Mouse (Mus musculus): ENCODE results near the gene Fanci. TPM values are rescaled to one million over a fixed set of nuclear protein-coding genes. Genes with fewer than 3 reads are reported as not detected.

Gene Fanci
- polyA plus RNA-seq, 1 experiment from 2014 or later: 7.1 TPM

DNA sequence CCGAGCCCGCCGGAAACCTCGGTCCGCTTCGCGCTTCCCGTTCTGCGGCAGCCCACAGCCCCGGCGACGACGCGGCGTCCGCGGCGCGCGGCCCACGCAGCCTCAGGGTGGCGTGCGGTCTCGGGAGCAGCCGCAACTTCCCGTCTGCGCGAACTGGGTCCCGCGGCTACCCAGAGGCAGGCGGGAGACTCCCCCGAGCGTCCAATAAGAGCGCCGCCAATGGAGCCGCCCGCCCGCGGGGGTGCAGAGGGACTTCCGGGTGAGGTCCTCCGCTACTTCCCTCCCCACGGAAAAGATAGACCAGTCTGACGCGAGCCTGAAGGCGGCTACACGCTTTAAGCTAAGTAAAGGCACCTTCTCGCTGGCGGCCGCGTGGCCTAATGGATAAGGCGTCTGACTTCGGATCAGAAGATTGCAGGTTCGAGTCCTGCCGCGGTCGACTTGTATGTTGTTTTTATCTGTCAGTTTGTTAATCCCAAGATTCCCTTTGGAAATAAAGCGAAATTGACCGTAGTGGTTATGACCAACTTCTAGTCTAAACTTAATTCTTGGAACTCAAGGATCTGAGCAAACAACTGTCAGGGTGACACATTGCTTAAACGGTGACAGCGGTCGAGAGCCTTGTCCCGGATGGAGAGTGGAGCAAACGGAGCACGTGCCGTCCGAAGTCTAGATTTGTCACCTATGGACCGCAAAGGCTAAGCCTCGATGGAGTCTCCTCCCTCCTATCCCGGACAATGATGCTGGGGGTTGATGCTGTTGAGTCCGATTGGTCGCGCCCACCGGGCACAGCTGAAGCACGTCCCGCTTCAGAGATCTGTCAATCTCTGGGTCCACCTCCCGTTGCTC, 74.5 kb downstream of the Fanci start, which contains the start of gene Polg:
TSS of gene Polg (minus strand) at position 310 of the 849 bp plus-strand sequence.
- Histone ChIP-seq H3K27ac (ENCODE audit: low read length) (peak within 1 kb of the TSS; percentile 89), H3K9me3 (ENCODE audit: control insufficient read depth, low read length) (no peaks in the 10 kb centered on the region), H3K4me3 (ENCODE audit: low read length) (peak within 1 kb of the TSS; percentile 92), H3K27me3 (replicated peaks; ENCODE audit: control insufficient read depth, insufficient read depth, low read length) (no peaks in the 10 kb centered on the region), H3K9ac (ENCODE audit: low read depth, low read length) (peak within 1 kb of the TSS; percentile 93), H3K4me1 (ENCODE audit: control insufficient read depth, insufficient read depth, low read length) (peaks cover 19% of the 10 kb centered on the region), H3K4me2 (ENCODE audit: low read depth, low read length) (peak within 1 kb of the TSS; percentile 95), H3K36me3 (ENCODE audit: control insufficient read depth, insufficient read depth, low read length) (peaks cover 4% of the 10 kb centered on the region; the same call in 1 of the 2 replicates)
- ATAC-seq: peak; percentile 96
- under 1% methylated on average over 70 of the region's 76 CpGs for WGBS

DNA sequence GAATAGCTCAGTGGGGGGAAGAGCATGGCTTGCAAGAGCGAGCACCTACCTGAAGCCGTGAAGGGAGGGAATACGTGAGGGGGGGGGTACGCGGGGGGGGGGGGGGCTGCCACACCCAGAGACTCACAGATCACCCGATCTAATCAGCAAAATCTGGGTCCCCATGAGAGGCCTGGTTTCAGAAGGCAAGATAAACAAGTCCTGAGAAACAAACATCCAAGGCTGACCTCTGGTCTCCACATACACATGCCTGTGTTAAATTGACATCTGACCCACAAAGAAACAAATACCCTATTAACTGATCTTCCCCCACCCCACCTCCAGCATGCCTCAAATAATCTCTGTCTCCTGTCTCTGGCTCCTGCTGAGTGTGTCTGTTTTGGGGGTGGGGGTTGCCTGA, 76.2 kb downstream of the Fanci start:
- Histone ChIP-seq H3K4me2 (ENCODE audit: low read depth, low read length) (peak overlapping the region; percentile 16), H3K27me3 (replicated peaks; ENCODE audit: control insufficient read depth, insufficient read depth, low read length) (no peaks in the 10 kb centered on the region), H3K4me3 (ENCODE audit: low read length) (0 out of 2 replicates have a peak overlapping the region, but pooled peaks have one; percentile 3), H3K9me3 (ENCODE audit: control insufficient read depth, low read length) (0 out of 2 replicates have a peak, but pooled peaks cover 2% of the 10 kb centered on the region), H3K4me1 (ENCODE audit: control insufficient read depth, insufficient read depth, low read length) (peaks cover 17% of the 10 kb centered on the region), H3K27ac (ENCODE audit: low read length) (no peak overlapping the region), H3K36me3 (ENCODE audit: control insufficient read depth, insufficient read depth, low read length) (no peaks in the 10 kb centered on the region), H3K9ac (ENCODE audit: low read depth, low read length) (no peak overlapping the region)
- WGBS: 0% methylated on average over 2 of the region's 6 CpGs
- ATAC-seq: no peak

DNA sequence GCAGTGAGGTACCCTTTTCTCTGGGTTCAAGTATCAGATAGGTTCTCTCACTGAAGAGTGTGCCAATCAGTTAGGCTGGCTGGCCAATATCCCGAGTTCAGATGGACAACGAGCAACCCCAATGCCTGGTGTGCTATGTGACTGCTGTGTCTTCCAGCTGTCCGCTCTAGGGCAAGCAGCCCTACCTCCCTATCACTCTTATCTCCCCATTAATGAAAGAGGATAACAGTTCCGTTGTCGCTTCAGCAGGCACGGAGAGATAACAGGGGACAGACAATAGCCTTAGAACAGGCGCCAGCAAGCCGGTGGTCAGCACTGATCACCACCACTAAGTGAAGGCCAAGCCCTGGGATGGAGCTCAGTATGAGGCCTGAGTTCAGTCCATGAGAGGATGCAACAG, 77.3 kb downstream of the Fanci start:
- H3K9me3 ChIP-seq (ENCODE audit: control insufficient read depth, low read length): 0 out of 2 replicates have a peak, but pooled peaks cover 2% of the 10 kb centered on the region
- WGBS: 53% methylated on average over 8 of the region's 8 CpGs
- no peak overlapping the region for H3K4me2 ChIP-seq (ENCODE audit: low read depth, low read length)
- H3K9ac ChIP-seq (ENCODE audit: low read depth, low read length): no peak overlapping the region
- H3K27ac ChIP-seq (ENCODE audit: low read length): no peak overlapping the region
- ATAC-seq: no peak
- no peaks in the 10 kb centered on the region for H3K27me3 ChIP-seq (replicated peaks; ENCODE audit: control insufficient read depth, insufficient read depth, low read length)
- H3K4me1 ChIP-seq (ENCODE audit: control insufficient read depth, insufficient read depth, low read length): peaks cover 12% of the 10 kb centered on the region
- no peak overlapping the region for H3K4me3 ChIP-seq (ENCODE audit: low read length)
- H3K36me3 ChIP-seq (ENCODE audit: control insufficient read depth, insufficient read depth, low read length): no peaks in the 10 kb centered on the region

DNA sequence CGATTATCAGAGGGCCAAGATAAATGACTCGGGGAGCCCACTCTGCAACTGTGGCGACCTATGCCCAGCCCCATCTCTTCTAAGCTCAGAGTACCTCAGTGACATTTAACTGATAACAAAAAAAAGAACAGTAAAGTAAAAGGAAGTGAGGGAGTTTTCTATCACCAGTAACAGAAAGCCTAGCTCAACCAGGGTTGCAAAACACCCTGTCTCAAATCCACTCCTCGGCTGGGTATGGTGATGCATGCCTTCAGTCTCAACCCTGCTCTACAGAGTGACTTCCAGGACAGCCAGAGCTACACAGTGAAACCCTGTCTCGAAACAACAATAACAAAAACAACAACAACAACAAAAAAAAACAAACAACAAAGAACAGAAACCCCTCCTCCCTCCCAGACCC, 78.0 kb downstream of the Fanci start:
- no peak overlapping the region for H3K4me3 ChIP-seq (ENCODE audit: low read length)
- peaks cover 4% of the 10 kb centered on the region for H3K4me1 ChIP-seq (ENCODE audit: control insufficient read depth, insufficient read depth, low read length)
- H3K9me3 ChIP-seq (ENCODE audit: control insufficient read depth, low read length): 0 out of 2 replicates have a peak, but pooled peaks cover 2% of the 10 kb centered on the region
- no peak for ATAC-seq
- no peak overlapping the region for H3K9ac ChIP-seq (ENCODE audit: low read depth, low read length)
- no peaks in the 10 kb centered on the region for H3K36me3 ChIP-seq (ENCODE audit: control insufficient read depth, insufficient read depth, low read length)
- H3K27me3 ChIP-seq (replicated peaks; ENCODE audit: control insufficient read depth, insufficient read depth, low read length): no peaks in the 10 kb centered on the region
- no peak overlapping the region for H3K4me2 ChIP-seq (ENCODE audit: low read depth, low read length)
- 58% methylated on average over 5 of the region's 5 CpGs for WGBS
- no peak overlapping the region for H3K27ac ChIP-seq (ENCODE audit: low read length)

DNA sequence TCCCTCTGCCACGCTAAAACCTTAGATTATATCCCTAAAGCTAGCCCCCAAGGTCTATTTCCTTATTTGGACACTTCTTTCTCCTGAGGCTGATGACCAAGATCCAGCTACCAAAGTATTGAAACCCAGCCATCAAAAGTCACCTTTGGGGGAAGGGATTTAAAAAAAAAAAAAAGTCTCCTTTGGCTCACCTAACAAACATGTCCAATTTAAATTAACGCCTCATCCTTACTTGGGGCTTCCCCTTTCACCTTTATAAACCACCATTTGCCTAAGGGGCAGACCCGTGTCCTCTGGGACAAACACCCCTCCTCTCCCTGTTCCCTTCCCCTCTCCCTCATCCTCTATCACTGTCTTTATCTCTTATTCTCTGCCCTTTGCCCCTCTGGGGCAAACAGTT, 79.0 kb downstream of the Fanci start:
- H3K27ac ChIP-seq (ENCODE audit: low read length): no peak overlapping the region
- no peaks in the 10 kb centered on the region for H3K36me3 ChIP-seq (ENCODE audit: control insufficient read depth, insufficient read depth, low read length)
- H3K4me1 ChIP-seq (ENCODE audit: control insufficient read depth, insufficient read depth, low read length): no peaks in the 10 kb centered on the region
- 0 out of 2 replicates have a peak, but pooled peaks cover 2% of the 10 kb centered on the region for H3K9me3 ChIP-seq (ENCODE audit: control insufficient read depth, low read length)
- ATAC-seq: no peak
- WGBS: 50% methylated on average over 3 of the region's 3 CpGs
- no peaks in the 10 kb centered on the region for H3K27me3 ChIP-seq (replicated peaks; ENCODE audit: control insufficient read depth, insufficient read depth, low read length)
- H3K4me2 ChIP-seq (ENCODE audit: low read depth, low read length): no peak overlapping the region
- no peak overlapping the region for H3K9ac ChIP-seq (ENCODE audit: low read depth, low read length)
- H3K4me3 ChIP-seq (ENCODE audit: low read length): no peak overlapping the region

DNA sequence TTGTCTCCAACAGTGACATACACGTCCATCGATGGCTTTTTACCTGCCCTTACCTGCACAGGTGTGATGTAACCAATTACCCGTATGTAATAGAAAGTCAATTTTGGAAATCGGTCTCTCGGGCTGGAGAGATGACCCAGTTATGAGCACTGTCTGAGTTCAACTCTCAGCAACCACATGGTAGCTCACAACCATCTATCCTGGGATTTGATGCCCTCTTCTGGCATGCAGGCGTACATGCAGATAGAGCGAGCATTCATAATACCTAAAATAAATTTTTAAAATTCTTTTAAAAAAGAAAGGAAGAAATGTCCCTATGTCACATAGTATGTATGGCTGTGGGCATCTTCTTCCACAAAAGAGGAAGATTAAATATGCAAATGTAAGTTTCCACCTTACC, 79.7 kb downstream of the Fanci start:
- Histone ChIP-seq H3K9ac (ENCODE audit: low read depth, low read length) (no peak overlapping the region), H3K36me3 (ENCODE audit: control insufficient read depth, insufficient read depth, low read length) (no peaks in the 10 kb centered on the region), H3K4me1 (ENCODE audit: control insufficient read depth, insufficient read depth, low read length) (no peaks in the 10 kb centered on the region), H3K4me3 (ENCODE audit: low read length) (no peak overlapping the region), H3K27me3 (replicated peaks; ENCODE audit: control insufficient read depth, insufficient read depth, low read length) (no peaks in the 10 kb centered on the region), H3K9me3 (ENCODE audit: control insufficient read depth, low read length) (0 out of 2 replicates have a peak, but pooled peaks cover 2% of the 10 kb centered on the region), H3K4me2 (ENCODE audit: low read depth, low read length) (no peak overlapping the region), H3K27ac (ENCODE audit: low read length) (no peak overlapping the region)
- 65% methylated on average over 7 of the region's 7 CpGs for WGBS
- ATAC-seq: no peak

DNA sequence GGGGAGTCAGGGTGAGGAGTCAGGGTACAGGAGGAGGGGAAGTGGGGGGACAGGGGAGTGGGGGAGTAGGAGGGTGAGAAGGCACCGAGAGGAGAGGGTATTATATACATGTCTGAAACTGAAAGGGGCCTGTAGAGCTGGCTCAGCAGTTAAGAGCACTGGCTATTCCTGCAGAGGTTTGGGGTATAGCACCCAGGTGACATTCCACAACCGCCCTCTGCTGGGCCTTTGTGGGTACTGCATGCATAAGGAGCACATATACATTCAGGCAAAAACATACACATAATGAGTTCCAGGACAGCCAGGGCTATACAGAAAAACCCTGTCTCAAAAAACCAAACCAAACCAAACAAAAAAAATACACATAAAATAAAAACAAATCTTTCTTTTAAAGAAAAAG, 81.1 kb downstream of the Fanci start:
- no peak for ATAC-seq

DNA sequence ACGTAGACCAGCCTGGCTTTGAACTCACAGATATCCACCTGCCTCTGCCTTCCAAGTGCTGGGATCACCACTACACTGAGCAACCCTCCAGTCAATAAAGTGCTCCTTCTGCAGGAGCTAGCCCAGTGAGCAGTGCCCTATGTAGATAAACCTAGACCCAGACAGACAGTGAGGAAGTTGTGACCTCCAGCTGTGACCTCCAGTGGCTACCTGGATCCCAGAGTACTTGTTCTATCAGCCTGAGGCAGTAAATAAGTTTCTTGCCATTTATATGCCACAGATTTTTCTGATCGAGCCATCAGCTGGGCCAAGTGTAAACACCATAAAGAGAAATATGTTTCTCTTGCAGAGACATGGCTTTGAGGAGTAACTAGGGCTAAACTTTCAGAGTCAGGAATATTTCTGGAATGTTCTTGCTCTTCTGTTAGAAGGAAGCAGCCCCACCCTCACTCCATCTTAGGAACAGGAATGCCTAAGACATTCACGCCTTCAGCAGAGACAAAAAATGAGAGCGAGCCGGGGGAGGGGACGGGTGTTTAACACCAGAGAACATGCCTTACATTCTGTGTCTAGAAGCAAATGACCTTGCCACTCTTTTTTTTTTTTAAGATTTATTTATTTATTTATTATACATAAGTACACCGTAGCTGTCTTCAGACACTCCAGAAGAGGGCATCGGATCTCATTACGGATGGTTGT, 81.9 kb downstream of the Fanci start:
- H3K27me3 ChIP-seq (replicated peaks; ENCODE audit: control insufficient read depth, insufficient read depth, low read length): no peaks in the 10 kb centered on the region
- no peak for ATAC-seq
- WGBS: 80% methylated on average over 9 of the region's 9 CpGs
- no peak overlapping the region for H3K27ac ChIP-seq (ENCODE audit: low read length)
- no peaks in the 10 kb centered on the region for H3K36me3 ChIP-seq (ENCODE audit: control insufficient read depth, insufficient read depth, low read length)
- 0 out of 2 replicates have a peak, but pooled peaks cover 2% of the 10 kb centered on the region for H3K9me3 ChIP-seq (ENCODE audit: control insufficient read depth, low read length)
- H3K4me2 ChIP-seq (ENCODE audit: low read depth, low read length): no peak overlapping the region
- no peak overlapping the region for H3K9ac ChIP-seq (ENCODE audit: low read depth, low read length)
- no peaks in the 10 kb centered on the region for H3K4me1 ChIP-seq (ENCODE audit: control insufficient read depth, insufficient read depth, low read length)
- H3K4me3 ChIP-seq (ENCODE audit: low read length): no peak overlapping the region

More for the DNA sequence above, 81.1 kb downstream of the Fanci start:
- no peak overlapping the region for H3K9ac ChIP-seq (ENCODE audit: low read depth, low read length)
- no peak overlapping the region for H3K4me3 ChIP-seq (ENCODE audit: low read length)
- no peaks in the 10 kb centered on the region for H3K36me3 ChIP-seq (ENCODE audit: control insufficient read depth, insufficient read depth, low read length)
- WGBS: 68% methylated on average over 2 of the region's 2 CpGs
- no peak overlapping the region for H3K4me2 ChIP-seq (ENCODE audit: low read depth, low read length)
- H3K4me1 ChIP-seq (ENCODE audit: control insufficient read depth, insufficient read depth, low read length): no peaks in the 10 kb centered on the region
- no peak overlapping the region for H3K27ac ChIP-seq (ENCODE audit: low read length)
- no peaks in the 10 kb centered on the region for H3K27me3 ChIP-seq (replicated peaks; ENCODE audit: control insufficient read depth, insufficient read depth, low read length)
- 0 out of 2 replicates have a peak, but pooled peaks cover 2% of the 10 kb centered on the region for H3K9me3 ChIP-seq (ENCODE audit: control insufficient read depth, low read length)

DNA sequence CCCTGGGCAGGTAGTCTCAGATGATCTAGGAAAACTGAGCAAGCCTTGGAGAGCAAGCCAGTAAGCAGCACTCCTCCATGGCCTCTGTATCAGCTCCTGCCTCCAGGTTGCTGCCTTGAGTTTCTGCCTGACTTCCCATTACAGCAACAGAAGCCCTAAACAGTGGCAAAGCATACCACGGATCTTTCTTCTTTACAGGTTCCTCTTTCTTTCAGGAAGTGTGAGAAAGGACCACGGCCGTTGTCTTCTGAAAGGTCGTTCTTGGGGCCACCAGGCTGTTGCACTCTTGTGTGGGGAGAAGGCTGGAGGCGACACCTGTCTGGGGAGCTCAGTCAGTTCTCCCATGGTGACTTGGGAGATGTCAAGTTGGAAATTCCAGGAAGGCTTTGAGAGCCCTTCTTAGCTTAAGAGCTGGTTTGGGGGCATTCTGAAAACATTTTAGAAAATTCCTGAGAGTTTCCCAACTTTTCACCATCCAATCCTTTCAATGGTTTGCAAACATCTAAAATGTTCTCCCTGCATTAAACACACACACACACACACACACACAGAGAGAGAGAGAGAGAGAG, 83.2 kb downstream of the Fanci start:
- Histone ChIP-seq H3K27me3 (replicated peaks; ENCODE audit: control insufficient read depth, insufficient read depth, low read length) (no peaks in the 10 kb centered on the region), H3K4me2 (ENCODE audit: low read depth, low read length) (no peak overlapping the region), H3K36me3 (ENCODE audit: control insufficient read depth, insufficient read depth, low read length) (no peaks in the 10 kb centered on the region), H3K9me3 (ENCODE audit: control insufficient read depth, low read length) (0 out of 2 replicates have a peak, but pooled peaks cover 2% of the 10 kb centered on the region), H3K9ac (ENCODE audit: low read depth, low read length) (no peak overlapping the region), H3K4me3 (ENCODE audit: low read length) (no peak overlapping the region), H3K27ac (ENCODE audit: low read length) (no peak overlapping the region), H3K4me1 (ENCODE audit: control insufficient read depth, insufficient read depth, low read length) (no peaks in the 10 kb centered on the region)
- 81% methylated on average over 5 of the region's 5 CpGs for WGBS
- no peak for ATAC-seq
